Mouse (Mus musculus): ENCODE results near the gene Cp.
"Not testable (repeated sequence)": the region's sequence is repeated elsewhere in the genome, so short reads cannot be mapped to it uniquely, and the experiment has no call there.

Cp gene

GRCm38 (mm10) chr3:20007759-20008158 is 50.9 kb downstream of the Cp start:
- no peak for DNase-seq

GRCm38 (mm10) chr3:20010464-20010863 is 53.6 kb downstream of the Cp start:
- no peak for DNase-seq

- not testable (repeated sequence) for DNase-seq
These were observed 54.1 kb downstream of the Cp start for GRCm38 (mm10) chr3:20010905-20011304.

GRCm38 (mm10) chr3:20014454-20014853 is 57.6 kb downstream of the Cp start:
- no peak for DNase-seq

GRCm38 (mm10) chr3:20018076-20018475 is 61.2 kb downstream of the Cp start:
- no peak for DNase-seq

- no peak for DNase-seq
These were observed 67.0 kb downstream of the Cp start for GRCm38 (mm10) chr3:20023832-20024231.

GRCm38 (mm10) chr3:20026481-20026880 is 69.6 kb downstream of the Cp start:
- DNase-seq = no peak

GRCm38 (mm10) chr3:20026996-20027689 is 70.3 kb downstream of the Cp start:
- DNase-seq = no peak

- no peak for DNase-seq
These were observed 70.9 kb downstream of the Cp start for GRCm38 (mm10) chr3:20027788-20028187.

- no peak for DNase-seq
These were observed 71.8 kb downstream of the Cp start for GRCm38 (mm10) chr3:20028640-20029039.

- no peak for DNase-seq
These were observed 74.0 kb downstream of the Cp start for GRCm38 (mm10) chr3:20030807-20031206.

- DNase-seq = no peak
These were observed 77.2 kb downstream of the Cp start for GRCm38 (mm10) chr3:20033761-20034718.

- DNase-seq = peak; percentile 85 to 86
These were observed 78.0 kb downstream of the Cp start, which contains the start of gene Hps3 for GRCm38 (mm10) chr3:20034719-20035404. Gene Hps3 (minus strand): TSS chr3:20035315.

GRCm38 (mm10) chr3:20036069-20036468 is 79.2 kb downstream of the Cp start:
- no peak for DNase-seq

- DNase-seq = not testable (repeated sequence)
These were observed 84.6 kb downstream of the Cp start for GRCm38 (mm10) chr3:20041461-20041860.

GRCm38 (mm10) chr3:20044736-20045135 is 87.9 kb downstream of the Cp start:
- DNase-seq = not testable (repeated sequence)

- DNase-seq = peak; percentile 90 to 93
These were observed 100.7 kb downstream of the Cp start, which contains the start of gene Hltf for GRCm38 (mm10) chr3:20057306-20058196. Gene Hltf (plus strand): TSS chr3:20057811.

- DNase-seq = no peak
These were observed 101.3 kb downstream of the Cp start for GRCm38 (mm10) chr3:20058197-20058541.

Data from spleen, adult 18-20 months (tissue).